Comparison of ENCODE assay signal across 28 mouse cellular contexts in genomic region chr3:97869730-97870129, GRCm38 (mm10). TPM values are rescaled to one million over a fixed set of nuclear protein-coding genes. Genes with fewer than 3 reads are reported as not detected.
DNase-seq lines count a peak whose midpoint lies in the region; ATAC-seq lines count a peak whose summit lies in the region.
"Had no signal": no experiment of that assay in that cellular context is flagged by ENCODE, and none has a peak within 500 bp of the region (broad histone marks: within the 10 kb centered on the region; RNA-seq: fewer than 3 reads in every experiment).

No protein-coding gene starts in this region.

- H3K4me1 ChIP-seq in heart, embryonic 16.5 days (ENCODE audit: control insufficient read depth, insufficient read depth, low read length) = peaks cover 20% of the 10 kb centered on the region
- H3K4me1 ChIP-seq in liver, embryonic 12.5 days = peaks cover 13% of the 10 kb centered on the region

- WGBS in heart, embryonic 16.5 days = 33% methylated on average over 4 of the region's 4 CpGs
- 51% methylated on average over 4 of the region's 4 CpGs for WGBS in liver, embryonic 12.5 days (ENCODE audit: insufficient replicate concordance)

- no peaks in the 10 kb centered on the region for H3K9me3 ChIP-seq in heart, embryonic 16.5 days (replicated peaks; ENCODE audit: control insufficient read depth, low read length)
- no peaks in the 10 kb centered on the region for H3K9me3 ChIP-seq in liver, embryonic 12.5 days (replicated peaks)
- H3K9me3 ChIP-seq: hindbrain, embryonic 12.5 days; megakaryocyte, embryonic 14.5 days had no signal

- peak overlapping the region; percentile 84 for H3K4me2 ChIP-seq in heart, embryonic 16.5 days (ENCODE audit: low read depth, low read length)
- H3K4me2 ChIP-seq in liver, embryonic 12.5 days = no peak overlapping the region
- H3K4me2 ChIP-seq: hindbrain, embryonic 12.5 days had no signal

- H3K4me3 ChIP-seq in heart, embryonic 16.5 days (ENCODE audit: low read length) = no peak overlapping the region
- H3K4me3 ChIP-seq in liver, embryonic 12.5 days = no peak overlapping the region
- H3K4me3 ChIP-seq: hindbrain, embryonic 12.5 days; left cerebral cortex, adult 2 months; megakaryocyte, embryonic 14.5 days had no signal

- H3K27ac ChIP-seq in heart, embryonic 16.5 days (ENCODE audit: low read length) = peak overlapping the region; percentile 98
- H3K27ac ChIP-seq in liver, embryonic 12.5 days = no peak overlapping the region
- H3K27ac ChIP-seq: hindbrain, embryonic 12.5 days; left cerebral cortex, adult 2 months; stomach, postnatal 0 days had no signal

- H3K9ac ChIP-seq in heart, embryonic 16.5 days (ENCODE audit: low read length) = peak overlapping the region; percentile 66
- H3K9ac ChIP-seq in liver, embryonic 12.5 days = no peak overlapping the region
- H3K9ac ChIP-seq: forebrain, postnatal 0 days; hindbrain, embryonic 12.5 days; liver, postnatal 0 days had no signal

- H3K27me3 ChIP-seq in heart, embryonic 16.5 days (ENCODE audit: control insufficient read depth, insufficient read depth, low read length) = no peaks in the 10 kb centered on the region
- peaks cover 44% of the 10 kb centered on the region for H3K27me3 ChIP-seq in liver, embryonic 12.5 days (replicated peaks)
- H3K27me3 ChIP-seq: Patski had no signal

- peak; percentile 66 for ATAC-seq in heart, embryonic 16.5 days (replicated peaks; ENCODE audit: extremely low read depth, insufficient read depth, low FRiP score)
- no peak for ATAC-seq in megakaryocyte, adult 5-6 weeks (ENCODE audit: poor library complexity, severe bottlenecking)
- ATAC-seq in liver, embryonic 12.5 days = no peak
- ATAC-seq: CD4-positive, CD25-positive, alpha-beta regulatory T cell, adult 4 months; forebrain, postnatal 0 days; liver, postnatal 0 days; midbrain, embryonic 16.5 days; Patski had no signal

- peak; percentile 75 for DNase-seq in gastrocnemius, adult 18-20 months (ENCODE audit: low spot score)
- no peak for DNase-seq in gastrocnemius, postnatal 4 days (ENCODE audit: low spot score in 2 of 2)
- DNase-seq in heart, adult 9 months (ENCODE audit: low spot score in 2 of 2) = peak; percentile 46 to 69
- no peak for DNase-seq in testis, postnatal 14 days (ENCODE audit: low spot score)
- no peak for DNase-seq in thymus, adult 18-20 months
- DNase-seq: adrenal gland, postnatal 25 days; cerebellum, adult 11 months; cerebellum, postnatal 10 days; forebrain, postnatal 0 days; kidney, adult 9 months; kidney, postnatal 4 days; layer of hippocampus, adult 9-11 months; left cerebral cortex, postnatal 4 days; liver; liver, postnatal 0 days; lung, postnatal 14 days; right cerebral cortex, postnatal 25 days; thymus, postnatal 14 days had no signal

- no peaks in the 10 kb centered on the region for H3K36me3 ChIP-seq in heart, embryonic 16.5 days (ENCODE audit: control insufficient read depth, insufficient read depth)
- no peaks in the 10 kb centered on the region for H3K36me3 ChIP-seq in liver, embryonic 12.5 days
- H3K36me3 ChIP-seq: hindbrain, embryonic 12.5 days had no signal

RNA-seq across cellular contexts. Expression of gene Pde4dip, which starts 18.8 kb away (rescaled TPM):
- total RNA-seq in gastrocnemius, adult 18-20 months (2021) = 1,000 to 10,000 TPM; 2,910 to 3,459 TPM
- 1,000 to 10,000 TPM; 1,016 to 1,021 TPM for total RNA-seq in gastrocnemius, postnatal 4 days (2021)
- 115 and 117 TPM in 2 replicates for polyA plus RNA-seq in heart, embryonic 16.5 days (2015; fragmentation: Nextera tagmentation; extraction: Ambion mirVana)
- 7.5 and 7.9 TPM in 2 replicates for total RNA-seq in megakaryocyte, adult 5-6 weeks (2015)
- 10.9 and 14.4 TPM in 2 replicates for total RNA-seq in megakaryocyte, adult 5-6 weeks (2017)
- 8.9 and 9.9 TPM in 2 replicates for polyA plus RNA-seq in liver, embryonic 12.5 days (2016; fragmentation: Nextera tagmentation; extraction: Ambion mirVana)

RNA-seq across cellular contexts. Expression of gene Sec22b, which starts 31.3 kb away (rescaled TPM):
- total RNA-seq in gastrocnemius, adult 18-20 months (2021) = 10 to 100 TPM; 25.7 to 28.8 TPM
- total RNA-seq in gastrocnemius, postnatal 4 days (2021) = 10 to 100 TPM; 54.6 to 65.0 TPM
- 106 and 112 TPM in 2 replicates for polyA plus RNA-seq in heart, embryonic 16.5 days (2015; fragmentation: Nextera tagmentation; extraction: Ambion mirVana)
- total RNA-seq in megakaryocyte, adult 5-6 weeks (2015) = 83.9 and 98.2 TPM in 2 replicates
- total RNA-seq in megakaryocyte, adult 5-6 weeks (2017) = 51.7 and 69.2 TPM in 2 replicates
- polyA plus RNA-seq in liver, embryonic 12.5 days (2016; fragmentation: Nextera tagmentation; extraction: Ambion mirVana) = 67.1 and 69.2 TPM in 2 replicates

Comparison
In these comparisons a context has a peak if more than half of its experiments do, and no peak if none do; other contexts are left out.
1. DNase-seq: peak in gastrocnemius, adult 18-20 months (single experiment) and heart, adult 9 months (2 of 2); none in gastrocnemius, postnatal 4 days (0 of 2), testis, postnatal 14 days (single experiment) and thymus, adult 18-20 months (0 of 2).
2. RNA of gene Pde4dip, which starts 18.8 kb away (total RNA-seq): 2,910 to 3,459 TPM in gastrocnemius, adult 18-20 months and 1,016 to 1,021 TPM in gastrocnemius, postnatal 4 days; 7.5 to 14.4 TPM in megakaryocyte, adult 5-6 weeks; every median in the first group is over 10 times any median in the second.